Mouse (Mus musculus) liver, adult 2 months (tissue): Measurements from ENCODE around the gene Tmem95. TPM values are rescaled to one million over a fixed set of nuclear protein-coding genes. Genes with fewer than 3 reads are reported as not detected.

ENCODE experiments used
- DNase-seq: peaks from one replicate; pipeline ENCODE4 v3.0.0-alpha.2; 2011; ENCODE audit warnings: low read depth, low spot score; ENCODE audit errors: extremely low read depth
- H3K27ac ChIP-seq: fragments of 200-500 bp; replicated peaks from 2 replicates; pipeline ENCODE4 v1.5.1; 2012; ENCODE audit warnings: low read depth, mild to moderate bottlenecking, control low read depth, inconsistent platforms, low read length; ENCODE audit not compliant: insufficient read depth
- H3K27me3 ChIP-seq: fragments of 200-500 bp; 2 replicates; pipeline ENCODE4 v1.6.1; 2012; ENCODE audit warnings: mild to moderate bottlenecking, moderate library complexity, low read length, inconsistent platforms; ENCODE audit not compliant: control insufficient read depth, insufficient read depth
- H3K36me3 ChIP-seq: fragments of 200-500 bp; 2 replicates; pipeline ENCODE4 v1.6.1; 2012; ENCODE audit warnings: low read length, inconsistent platforms; ENCODE audit not compliant: control insufficient read depth, insufficient read depth
- H3K4me1 ChIP-seq: fragments of 200-500 bp; 2 replicates; pipeline ENCODE4 v1.6.1; 2011; ENCODE audit warnings: low read length; ENCODE audit not compliant: control insufficient read depth, insufficient read depth
- H3K4me3 ChIP-seq: fragments of 200-500 bp; 2 replicates; pipeline ENCODE4 v1.5.1; 2011; ENCODE audit warnings: low read depth, mild to moderate bottlenecking, control low read depth, low read length, moderate library complexity; ENCODE audit not compliant: insufficient read depth
- H3K79me2 ChIP-seq: fragments of 200-500 bp; 2 replicates; pipeline ENCODE4 v1.6.1; 2012; ENCODE audit warnings: inconsistent platforms, mild to moderate bottlenecking, low read length, moderate library complexity; ENCODE audit not compliant: control insufficient read depth, insufficient read depth
- H3K9ac ChIP-seq: fragments of 200-500 bp; 2 replicates; pipeline ENCODE4 v1.6.1; 2012; ENCODE audit warnings: low read depth, mild to moderate bottlenecking, control low read depth, inconsistent platforms, low read length
- CTCF ChIP-seq: fragments of 200-500 bp; IDR thresholded peaks from 2 replicates; pipeline ENCODE4 v1.5.1; 2011; ENCODE audit warnings: low read depth, low read length, control low read depth
- POLR2A ChIP-seq: fragments of 200-500 bp; IDR thresholded peaks from 2 replicates; pipeline ENCODE4 v1.6.1; 2011; ENCODE audit warnings: low read length, control low read depth; ENCODE audit not compliant: insufficient read depth; ENCODE audit errors: extremely low read depth
- WGBS: fragments of 180-500 bp; shearing (Covaris S2); methylation state at CpG from one replicate; pipeline ENCODE4 v1.1.7; 2018; 5-methylcytosine and 5-hydroxymethylcytosine counted together
- polyA plus RNA-seq: library from polyadenylated mRNA; depleted of rRNA; stranded (reverse); fragments of >200 nt; gene quantifications from 2 replicates; pipeline ENCODE4 v1.2.3, GENCODE M21; 2012
- total RNA-seq: library from RNA; depleted of rRNA; stranded (reverse); fragments of >200 nt; gene quantifications from 2 replicates; pipeline ENCODE4 v1.2.3, GENCODE M21; 2014

Tmem95 gene
- total and polyA plus RNA-seq, 2 experiments = not detected

DNA sequence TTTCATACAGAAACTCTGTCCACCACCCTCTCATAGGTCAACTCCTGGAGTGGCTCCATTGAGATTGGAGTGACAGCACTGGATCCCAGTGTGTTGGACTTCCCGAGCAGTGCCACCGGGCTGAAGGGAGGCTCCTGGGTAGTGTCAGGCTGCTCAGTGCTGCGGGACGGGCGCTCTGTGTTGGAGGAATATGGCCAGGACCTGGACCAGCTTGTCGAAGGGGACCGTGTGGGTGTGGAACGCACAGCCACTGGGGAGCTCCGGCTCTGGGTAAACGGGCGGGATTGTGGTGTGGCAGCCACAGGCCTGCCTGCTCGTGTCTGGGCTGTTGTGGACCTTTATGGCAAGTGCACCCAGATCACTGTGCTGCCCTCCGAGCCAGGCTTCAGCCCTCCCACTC, 25.2 kb upstream of the Tmem95 start:
- no peak overlapping the region for H3K27ac ChIP-seq
- peaks cover 11% of the 10 kb centered on the region for H3K36me3 ChIP-seq
- DNase-seq = no peak
- H3K9ac ChIP-seq = no peak overlapping the region
- TF ChIP-seq CTCF = no peak
- no peak for TF ChIP-seq POLR2A
- H3K79me2 ChIP-seq = no peaks in the 10 kb centered on the region
- no peaks in the 10 kb centered on the region for H3K27me3 ChIP-seq
- H3K4me3 ChIP-seq = no peak overlapping the region
- no peaks in the 10 kb centered on the region for H3K4me1 ChIP-seq
- WGBS = 89% methylated on average over 13 of the region's 13 CpGs

GRCm38 (mm10) chr11:69901993-69902392, 24.2 kb upstream of the Tmem95 start:
- Histone ChIP-seq H3K4me3 (peak overlapping the region; percentile 64), H3K27ac (no peak overlapping the region), H3K4me1 (no peaks in the 10 kb centered on the region), H3K79me2 (no peaks in the 10 kb centered on the region), H3K36me3 (peaks cover 3% of the 10 kb centered on the region; the same call in 1 of the 2 replicates), H3K9ac (peak overlapping the region; percentile 67), H3K27me3 (no peaks in the 10 kb centered on the region)
- TF ChIP-seq POLR2A (no peak), CTCF (no peak)
- DNase-seq = no peak
- under 1% methylated on average over 39 of the region's 39 CpGs for WGBS

GRCm38 (mm10) chr11:69901406-69901846, 23.6 kb upstream of the Tmem95 start:
- Histone ChIP-seq H3K4me1 (no peaks in the 10 kb centered on the region), H3K27ac (peak overlapping the region; percentile 69), H3K27me3 (no peaks in the 10 kb centered on the region), H3K79me2 (no peaks in the 10 kb centered on the region), H3K9ac (peak overlapping the region; percentile 67), H3K4me3 (peak overlapping the region; percentile 64), H3K36me3 (peaks cover 2% of the 10 kb centered on the region; the same call in 1 of the 2 replicates)
- TF ChIP-seq CTCF (no peak), POLR2A (0 out of 2 replicates have a peak, but pooled peaks have one; percentile 46)
- 0% methylated on average over 42 of the region's 42 CpGs for WGBS
- DNase-seq = peak; percentile 88

DNA sequence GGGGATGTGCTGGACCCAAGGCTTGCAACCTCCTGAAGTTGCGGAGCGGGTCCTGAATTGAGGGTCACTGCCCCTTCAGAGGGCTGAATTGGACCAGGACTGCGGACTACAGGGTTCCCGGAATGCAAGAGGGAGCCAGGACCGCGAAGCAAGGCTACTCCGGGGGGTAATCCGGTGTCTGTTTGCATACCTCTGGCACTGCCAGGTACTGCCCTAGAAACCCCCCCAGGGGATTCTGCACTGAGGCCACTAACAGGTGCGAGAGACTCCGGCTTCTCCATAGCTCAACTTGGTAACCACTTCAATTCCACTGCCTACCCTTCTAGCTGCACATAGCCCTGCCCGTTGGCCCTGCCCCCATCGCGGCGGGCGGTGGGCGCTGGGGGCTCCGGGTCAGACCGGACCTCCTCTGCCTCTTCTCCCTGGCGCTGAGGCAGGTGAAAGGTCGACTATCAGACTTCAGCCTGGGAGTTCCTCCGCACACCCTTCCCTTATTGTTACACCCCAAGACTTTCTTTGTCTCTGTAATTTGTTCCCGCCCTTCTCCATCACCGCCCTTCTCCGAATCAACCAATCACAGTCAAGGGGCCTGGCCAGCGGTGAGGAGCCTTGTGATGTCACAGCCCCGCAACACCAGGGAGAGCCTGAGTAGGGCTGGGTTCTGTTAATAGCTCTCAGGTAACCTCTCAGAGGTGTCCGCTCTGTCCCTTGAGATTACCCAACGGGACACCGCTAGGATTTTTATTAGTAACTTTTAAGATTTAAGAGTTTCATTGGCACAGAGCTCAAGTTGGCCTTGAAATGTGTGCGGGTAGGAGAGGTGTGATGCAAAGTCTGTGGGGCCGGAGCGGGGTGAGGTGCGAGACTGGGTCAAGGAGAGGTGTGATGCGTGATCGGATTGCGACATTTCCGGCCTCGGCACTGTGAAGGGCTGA, 22.9 kb upstream of the Tmem95 start, which contains the start of the genes 2810408A11Rik and Neurl4:
2810408A11Rik (minus strand) TSS at position 517 of the 935 bp plus-strand sequence.
Neurl4 (plus strand) TSS at position 602 of the 935 bp plus-strand sequence.
- H3K9ac ChIP-seq = peak within 1 kb of the TSS; percentile 67
- no peaks in the 10 kb centered on the region for H3K79me2 ChIP-seq
- no peak for TF ChIP-seq CTCF
- TF ChIP-seq POLR2A = 0 out of 2 replicates have a peak, but pooled peaks have one; percentile 37
- WGBS = 2% methylated on average over 38 of the region's 38 CpGs
- H3K36me3 ChIP-seq = peaks cover 2% of the 10 kb centered on the region; the same call in 1 of the 2 replicates
- H3K4me1 ChIP-seq = no peaks in the 10 kb centered on the region
- H3K27me3 ChIP-seq = no peaks in the 10 kb centered on the region
- H3K27ac ChIP-seq = peak within 1 kb of the TSS; percentile 69
- H3K4me3 ChIP-seq = peak within 1 kb of the TSS; percentile 64
- peak; percentile 82 for DNase-seq

DNA sequence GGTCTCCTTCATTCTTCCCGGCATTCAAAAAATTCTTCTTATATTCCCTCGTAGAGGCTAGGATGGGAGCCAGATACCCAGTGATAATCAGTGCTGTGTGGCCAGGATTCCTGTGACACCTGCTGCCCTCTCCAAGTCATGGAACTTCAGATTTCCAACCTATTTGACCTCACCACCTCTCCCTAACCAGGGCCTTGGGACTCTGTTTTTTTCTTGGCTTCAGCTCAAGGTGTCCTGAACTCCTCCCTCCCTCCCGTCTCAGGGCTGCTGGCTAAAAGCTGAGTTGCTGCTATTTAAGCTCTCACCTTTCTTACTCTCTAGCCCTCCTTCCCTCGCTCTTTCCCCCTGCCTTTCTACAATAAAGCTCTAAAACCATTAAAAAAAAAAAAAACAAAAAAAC, 22.1 kb upstream of the Tmem95 start:
- TF ChIP-seq CTCF (no peak), POLR2A (no peak)
- Histone ChIP-seq H3K4me3 (no peak overlapping the region), H3K4me1 (no peaks in the 10 kb centered on the region), H3K27me3 (no peaks in the 10 kb centered on the region), H3K9ac (no peak overlapping the region), H3K36me3 (peaks cover 2% of the 10 kb centered on the region; the same call in 1 of the 2 replicates), H3K79me2 (no peaks in the 10 kb centered on the region), H3K27ac (no peak overlapping the region)
- 46% methylated on average over 4 of the region's 4 CpGs for WGBS
- no peak for DNase-seq

DNA sequence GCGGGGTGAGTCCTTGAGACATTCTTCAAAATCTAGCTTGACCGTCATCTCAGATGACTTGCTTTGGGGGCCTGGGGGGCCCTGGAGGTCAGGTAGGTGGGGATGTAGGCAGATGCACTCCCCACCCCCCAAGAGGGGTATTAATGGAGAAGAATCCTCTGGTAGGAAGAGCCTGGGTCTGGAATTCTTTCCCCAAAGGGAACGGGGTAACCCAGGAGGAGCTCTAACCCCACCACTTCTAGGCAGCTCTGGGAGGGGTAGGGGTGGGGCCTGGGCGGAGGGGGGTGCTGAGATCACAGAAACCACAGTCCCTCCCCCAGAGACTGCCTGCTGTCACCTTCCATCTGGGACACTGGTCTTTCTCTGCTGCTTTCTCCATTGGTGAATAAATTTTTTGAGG, 17.5 kb upstream of the Tmem95 start, which contains the start of gene Acap1:
Acap1 (minus strand) TSS at position 249 of the 400 bp plus-strand sequence.
- Histone ChIP-seq H3K9ac (no peak within 1 kb of the TSS), H3K4me1 (no peaks in the 10 kb centered on the region), H3K4me3 (no peak within 1 kb of the TSS)

More for the DNA sequence above, 17.5 kb upstream of the Tmem95 start, which contains the start of gene Acap1:
- no peak for DNase-seq
- Histone ChIP-seq H3K79me2 (no peaks in the 10 kb centered on the region), H3K27me3 (no peaks in the 10 kb centered on the region), H3K27ac (no peak within 1 kb of the TSS), H3K36me3 (no peaks in the 10 kb centered on the region)
- TF ChIP-seq POLR2A = no peak
- 79% methylated on average over 4 of the region's 4 CpGs for WGBS
